In genomic region chr4:138569928-138570327, GRCm38 (mm10) we compare ENCODE assay signal across 9 mouse cellular contexts.
DNase-seq lines count a peak whose midpoint lies in the region; ATAC-seq lines count a peak whose summit lies in the region.
"Had no signal": no experiment of that assay in that cellular context is flagged by ENCODE, and none has a peak within 500 bp of the region (broad histone marks: within the 10 kb centered on the region; RNA-seq: fewer than 3 reads in every experiment).

No protein-coding gene starts in this region.

- intact Hi-C loops in left cerebral cortex, postnatal 25 days (cut with DNase I), result no loop called here

- no peaks in the 10 kb centered on the region for H3K36me3 ChIP-seq in liver, embryonic 16.5 days (ENCODE audit: control insufficient read depth, insufficient read depth)
- no peaks in the 10 kb centered on the region for H3K36me3 ChIP-seq in liver, embryonic 11.5 days (ENCODE audit: control insufficient read depth, insufficient read depth, low read length)
- H3K36me3 ChIP-seq in kidney, embryonic 15.5 days, result no peaks in the 10 kb centered on the region

- H3K27me3 ChIP-seq in liver, embryonic 16.5 days (ENCODE audit: control insufficient read depth, insufficient read depth, low read depth, low read length), result no peaks in the 10 kb centered on the region
- H3K27me3 ChIP-seq in liver, embryonic 11.5 days (replicated peaks; ENCODE audit: control insufficient read depth, insufficient read depth, low read length), result 0 out of 2 replicates have a peak, but pooled peaks cover 2% of the 10 kb centered on the region
- no peaks in the 10 kb centered on the region; the same call in 1 of the 2 replicates for H3K27me3 ChIP-seq in kidney, embryonic 15.5 days

- H3K4me2 ChIP-seq in liver, embryonic 16.5 days (ENCODE audit: low read depth, low read length), result no peak overlapping the region
- no peak overlapping the region for H3K4me2 ChIP-seq in liver, embryonic 11.5 days
- H3K4me2 ChIP-seq in kidney, embryonic 15.5 days, result no peak overlapping the region

- WGBS in liver, embryonic 16.5 days (ENCODE audit: insufficient replicate concordance), result 34% methylated on average over 11 of the region's 11 CpGs
- WGBS in liver, embryonic 11.5 days, result 53% methylated on average over 11 of the region's 11 CpGs
- 15% methylated on average over 11 of the region's 11 CpGs for WGBS in kidney, embryonic 15.5 days

- H3K9ac ChIP-seq in liver, embryonic 16.5 days (ENCODE audit: low read depth, low read length), result no peak overlapping the region
- no peak overlapping the region for H3K9ac ChIP-seq in liver, embryonic 11.5 days (ENCODE audit: low read depth, low read length)
- H3K9ac ChIP-seq in kidney, embryonic 15.5 days, result no peak overlapping the region

- no peak for DNase-seq in liver, embryonic 11.5 days (ENCODE audit: low spot score)
- DNase-seq in forelimb bud, embryonic 11.5 days (ENCODE audit: low read depth, low spot score), result peak; percentile 62
- DNase-seq in mesoderm, embryonic 11.5 days (ENCODE audit: low read depth, low spot score), result peak; percentile 65
- DNase-seq in thymus, postnatal 14 days, result no peak
- no peak for DNase-seq in left cerebral cortex, adult 11 months (ENCODE audit: low spot score)
- no peak for DNase-seq in left cerebral cortex, postnatal 25 days (ENCODE audit: low spot score in 2 of 2)
- DNase-seq: spleen, adult 18-20 months had no signal

- no peak overlapping the region for H3K4me3 ChIP-seq in liver, embryonic 16.5 days (ENCODE audit: low read depth, low read length)
- H3K4me3 ChIP-seq in liver, embryonic 11.5 days (ENCODE audit: low read depth, low read length), result no peak overlapping the region
- H3K4me3 ChIP-seq in kidney, embryonic 15.5 days (replicated peaks), result no peak overlapping the region

- 0 out of 2 replicates have a peak, but pooled peaks have one; percentile 16 for ATAC-seq in liver, embryonic 16.5 days (ENCODE audit: low read depth)
- ATAC-seq in liver, embryonic 11.5 days (replicated peaks; ENCODE audit: low FRiP score), result no peak
- ATAC-seq in kidney, embryonic 15.5 days (replicated peaks; ENCODE audit: low FRiP score), result peak; percentile 59

- no peak overlapping the region for H3K27ac ChIP-seq in liver, embryonic 16.5 days (ENCODE audit: low read length)
- no peak overlapping the region for H3K27ac ChIP-seq in liver, embryonic 11.5 days (ENCODE audit: low read depth, low read length)
- H3K27ac ChIP-seq in kidney, embryonic 15.5 days, result peak overlapping the region; percentile 23; the same call in 1 of the 2 replicates

- H3K4me1 ChIP-seq in liver, embryonic 16.5 days (ENCODE audit: control insufficient read depth, low read depth, low read length), result no peaks in the 10 kb centered on the region
- H3K4me1 ChIP-seq in liver, embryonic 11.5 days (replicated peaks; ENCODE audit: control insufficient read depth, insufficient read depth, low read length), result no peaks in the 10 kb centered on the region; the same call in 1 of the 2 replicates
- H3K4me1 ChIP-seq in kidney, embryonic 15.5 days, result peaks cover 33% of the 10 kb centered on the region

- no peaks in the 10 kb centered on the region for H3K9me3 ChIP-seq in liver, embryonic 16.5 days (replicated peaks; ENCODE audit: control insufficient read depth, low read length)
- H3K9me3 ChIP-seq in liver, embryonic 11.5 days (ENCODE audit: control insufficient read depth, low read length), result no peaks in the 10 kb centered on the region
- no peaks in the 10 kb centered on the region for H3K9me3 ChIP-seq in kidney, embryonic 15.5 days (replicated peaks)

Comparison
In these comparisons a context has a peak if more than half of its experiments do, and no peak if none do; other contexts are left out.
1. DNase-seq: peak in forelimb bud, embryonic 11.5 days (single experiment) and mesoderm, embryonic 11.5 days (single experiment); none in liver, embryonic 11.5 days (single experiment), thymus, postnatal 14 days (single experiment), left cerebral cortex, adult 11 months (single experiment) and left cerebral cortex, postnatal 25 days (0 of 2).